Mouse (Mus musculus) layer of hippocampus, adult 9-11 months (tissue): ENCODE measurements around the gene Fam163b.
A peak's percentile ranks its signal among the peaks of the same experiment; 100 is the strongest.

Experiments used
- DNase-seq: peaks from one replicate; pipeline ENCODE4 v3.0.0; 2022

Fam163b gene

GRCm38 (mm10) chr2:27085801-27086200 lies 56.5 kb downstream of the Fam163b start:
- no peak for DNase-seq

- DNase-seq = no peak
These were observed 57.3 kb downstream of the Fam163b start for GRCm38 (mm10) chr2:27084963-27085362.

GRCm38 (mm10) chr2:27083761-27084475 lies 58.4 kb downstream of the Fam163b start:
- DNase-seq = no peak

- DNase-seq = no peak
These were observed 62.6 kb downstream of the Fam163b start for GRCm38 (mm10) chr2:27079649-27080048.

GRCm38 (mm10) chr2:27079152-27079584 lies 63.1 kb downstream of the Fam163b start, which contains the start of gene Adamtsl2:
Gene Adamtsl2, plus strand, starts transcription at chr2:27079379.
- peak; percentile 44 for DNase-seq

GRCm38 (mm10) chr2:27078312-27078711 lies 64.0 kb downstream of the Fam163b start:
- DNase-seq = no peak

- DNase-seq = no peak
These were observed 64.5 kb downstream of the Fam163b start for GRCm38 (mm10) chr2:27077655-27078244.

GRCm38 (mm10) chr2:27075485-27075884 lies 66.8 kb downstream of the Fam163b start:
- DNase-seq = peak; percentile 47

- DNase-seq = no peak
These were observed 67.5 kb downstream of the Fam163b start for GRCm38 (mm10) chr2:27074804-27075203.

- no peak for DNase-seq
These were observed 68.9 kb downstream of the Fam163b start for GRCm38 (mm10) chr2:27073407-27073806.

GRCm38 (mm10) chr2:27071978-27072377 lies 70.3 kb downstream of the Fam163b start, which contains the start of gene Mymk:
Gene Mymk, minus strand, starts transcription at chr2:27072179.
- DNase-seq = no peak

- peak; percentile 95 for DNase-seq
These were observed 71.2 kb downstream of the Fam163b start for GRCm38 (mm10) chr2:27071137-27071536.

GRCm38 (mm10) chr2:27070247-27070813 lies 72.0 kb downstream of the Fam163b start:
- DNase-seq = no peak

- DNase-seq = no peak
These were observed 72.6 kb downstream of the Fam163b start for GRCm38 (mm10) chr2:27069646-27070045.

- no peak for DNase-seq
These were observed 74.3 kb downstream of the Fam163b start for GRCm38 (mm10) chr2:27067996-27068395.

- no peak for DNase-seq
These were observed 75.2 kb downstream of the Fam163b start for GRCm38 (mm10) chr2:27067124-27067523.
